Mouse (Mus musculus): ENCODE measurements at regions not wholly inside any gene's neighbourhood (a gene's known extent, or its start where the extent isn't known, plus 50 kb on each side); places are given as distances from the start of the nearest gene placed in this dataset.

GRCm38 (mm10) chr6:99940118-99940517 lies 213.9 kb upstream of the Prok2 start:
- no peak for DNase-seq (ENCODE audit: low spot score in 2 of 2)

- DNase-seq (ENCODE audit: low spot score in 2 of 2) = no peak
These were observed 213.2 kb upstream of the Prok2 start for GRCm38 (mm10) chr6:99939382-99939781.

GRCm38 (mm10) chr6:99938949-99939348 lies 212.8 kb upstream of the Prok2 start:
- DNase-seq (ENCODE audit: low spot score in 2 of 2) = no peak

GRCm38 (mm10) chr6:99936716-99937115 lies 210.5 kb upstream of the Prok2 start:
- DNase-seq (ENCODE audit: low spot score in 2 of 2) = no peak

GRCm38 (mm10) chr6:99935373-99935772 lies 209.2 kb upstream of the Prok2 start:
- no peak for DNase-seq (ENCODE audit: low spot score in 2 of 2)

GRCm38 (mm10) chr6:99934394-99934793 lies 208.2 kb upstream of the Prok2 start:
- DNase-seq (ENCODE audit: low spot score in 2 of 2) = no peak

- no peak for DNase-seq (ENCODE audit: low spot score in 2 of 2)
These were observed 207.2 kb upstream of the Prok2 start for GRCm38 (mm10) chr6:99933404-99933803.

- no peak for DNase-seq (ENCODE audit: low spot score in 2 of 2)
These were observed 206.7 kb upstream of the Prok2 start for GRCm38 (mm10) chr6:99932923-99933322.

- no peak for DNase-seq (ENCODE audit: low spot score in 2 of 2)
These were observed 206.2 kb upstream of the Prok2 start for GRCm38 (mm10) chr6:99932405-99932804.

- no peak for DNase-seq (ENCODE audit: low spot score in 2 of 2)
These were observed 205.4 kb upstream of the Prok2 start for GRCm38 (mm10) chr6:99931588-99931987.

- no peak for DNase-seq (ENCODE audit: low spot score in 2 of 2)
These were observed 204.1 kb upstream of the Prok2 start for GRCm38 (mm10) chr6:99930316-99930715.

GRCm38 (mm10) chr6:99927933-99928555 lies 201.9 kb upstream of the Prok2 start:
- no peak for DNase-seq (ENCODE audit: low spot score in 2 of 2)

GRCm38 (mm10) chr6:99924181-99924580 lies 198.0 kb upstream of the Prok2 start:
- no peak for DNase-seq (ENCODE audit: low spot score in 2 of 2)

GRCm38 (mm10) chr6:99921966-99922365 lies 195.8 kb upstream of the Prok2 start:
- DNase-seq (ENCODE audit: low spot score in 2 of 2) = no peak

GRCm38 (mm10) chr6:99919816-99920562 lies 193.8 kb upstream of the Prok2 start:
- no peak for DNase-seq (ENCODE audit: low spot score in 2 of 2)

- no peak for DNase-seq (ENCODE audit: low spot score in 2 of 2)
These were observed 192.2 kb upstream of the Prok2 start for GRCm38 (mm10) chr6:99918351-99918750.

GRCm38 (mm10) chr6:99909921-99910320 lies 183.7 kb upstream of the Prok2 start:
- no peak for DNase-seq (ENCODE audit: low spot score in 2 of 2)

- no peak for DNase-seq (ENCODE audit: low spot score in 2 of 2)
These were observed 183.3 kb upstream of the Prok2 start for GRCm38 (mm10) chr6:99909459-99909858.

- no peak for DNase-seq (ENCODE audit: low spot score in 2 of 2)
These were observed 181.9 kb upstream of the Prok2 start for GRCm38 (mm10) chr6:99908066-99908465.

- DNase-seq (ENCODE audit: low spot score in 2 of 2) = no peak
These were observed 179.0 kb upstream of the Prok2 start for GRCm38 (mm10) chr6:99905194-99905593.

- DNase-seq (ENCODE audit: low spot score in 2 of 2) = no peak
These were observed 178.4 kb upstream of the Prok2 start for GRCm38 (mm10) chr6:99904607-99905006.

- peak; percentile 42 to 47 for DNase-seq (ENCODE audit: low spot score in 2 of 2)
These were observed 177.9 kb upstream of the Prok2 start for GRCm38 (mm10) chr6:99904044-99904443.

GRCm38 (mm10) chr6:99901564-99901963 lies 175.4 kb upstream of the Prok2 start:
- no peak for DNase-seq (ENCODE audit: low spot score in 2 of 2)
